Mouse (Mus musculus) ES-E14 (cell line): ENCODE measurements at regions not wholly inside any gene's neighbourhood (a gene's known extent, or its start where the extent isn't known, plus 50 kb on each side); places are given as distances from the start of the nearest gene placed in this dataset.

Source experiments
- CHD2 ChIP-seq: IDR thresholded peaks from 2 replicates; pipeline ENCODE4 v1.6.1; 2014; ENCODE audit warnings: mild to moderate bottlenecking, low read depth, low read length, inconsistent platforms
- HCFC1 ChIP-seq: IDR thresholded peaks from 2 replicates; pipeline ENCODE4 v1.6.1; 2012; ENCODE audit warnings: low read length, inconsistent platforms, borderline replicate concordance; ENCODE audit not compliant: insufficient read depth
- ZC3H11A ChIP-seq: IDR thresholded peaks from 2 replicates; pipeline ENCODE4 v1.6.1; 2012; ENCODE audit warnings: low read depth, mild to moderate bottlenecking, inconsistent platforms, low read length, borderline replicate concordance
- ZNF384 ChIP-seq: IDR thresholded peaks from 2 replicates; pipeline ENCODE4 v1.6.1; 2012; ENCODE audit warnings: low read depth, low read length, inconsistent platforms

- TF ChIP-seq HCFC1 (no peak), CHD2 (no peak), ZC3H11A (no peak), ZNF384 (no peak)
Observed at GRCm38 (mm10) chr1:88949911-88950310, 120.3 kb upstream of the Sh3bp4 start.
